Mouse (Mus musculus) Muller cell, postnatal 12 days (primary cell): ENCODE results near the gene Dusp10.

Experiments
- DNase-seq: peaks from one replicate; pipeline ENCODE4 v3.0.0-alpha.2; 2015; ENCODE audit errors: inconsistent ontology term

Gene Dusp10

DNA sequence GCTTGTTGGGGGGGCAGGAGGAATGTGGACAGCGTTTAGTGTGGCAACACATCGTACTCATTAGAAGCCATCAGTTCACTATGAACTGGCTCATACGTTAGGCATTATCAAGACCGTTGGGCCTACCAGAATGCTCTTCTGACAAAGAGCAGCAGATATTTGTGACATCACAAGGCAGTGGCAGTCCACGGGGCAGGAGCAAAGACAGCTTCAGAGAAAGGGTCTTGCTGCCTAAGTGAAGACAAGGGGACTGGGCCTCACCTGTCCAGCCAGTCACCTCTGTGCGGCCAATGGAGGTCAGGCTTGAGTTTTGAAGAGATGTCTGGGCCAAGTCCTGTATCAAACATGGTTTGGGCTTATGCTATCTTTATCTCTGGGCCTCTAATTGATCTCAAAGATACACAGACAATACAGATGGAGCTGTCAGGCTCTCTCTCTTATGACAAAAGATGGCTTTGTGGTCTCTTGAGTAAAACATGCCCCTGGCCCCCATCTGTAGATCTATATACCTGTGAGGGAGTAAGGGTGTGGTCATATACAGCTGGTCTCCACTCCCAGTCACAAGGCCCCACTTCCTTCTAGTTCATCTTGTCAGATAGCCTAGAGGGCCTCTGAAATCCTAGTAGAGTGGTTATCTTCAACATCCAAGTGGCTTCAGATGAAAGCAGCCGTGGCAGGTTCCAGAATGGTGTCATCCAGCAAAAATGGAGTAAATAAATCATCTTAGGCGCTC, 17.1 kb downstream of the Dusp10 start:
- DNase-seq = no peak

DNA sequence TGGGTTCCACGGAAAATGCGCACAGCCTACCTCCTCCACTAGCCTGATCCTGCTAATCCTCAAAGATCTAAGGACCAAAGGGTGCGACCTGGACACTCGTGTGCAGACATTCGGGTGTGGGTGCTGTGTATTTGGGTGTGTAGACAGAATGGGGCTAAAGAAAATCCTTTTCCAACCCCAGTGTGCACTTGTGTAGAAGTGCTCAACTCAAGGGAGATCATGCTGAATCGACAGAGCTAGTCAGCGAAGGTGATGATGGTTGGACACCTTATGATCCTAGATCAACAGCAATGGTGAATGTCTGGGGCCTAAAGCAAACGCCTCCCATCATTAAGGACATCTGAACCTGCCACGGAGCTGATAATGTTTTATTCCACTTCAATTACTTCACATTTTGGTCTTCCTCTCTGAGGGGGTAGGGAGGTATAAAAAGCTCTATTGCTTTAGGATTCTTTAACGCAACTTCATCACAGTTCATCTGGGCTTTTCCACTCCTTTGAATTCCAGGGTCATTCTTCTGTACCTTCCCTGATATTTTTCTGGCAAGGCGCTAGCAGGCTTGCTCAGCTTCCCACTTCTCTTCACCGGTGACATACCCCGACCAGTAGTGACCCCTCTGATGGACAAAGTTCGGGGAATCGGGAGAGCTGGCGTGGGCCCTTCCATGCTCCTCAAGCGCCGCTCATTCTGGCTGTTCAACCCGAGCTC, 19.7 kb downstream of the Dusp10 start:
- DNase-seq = no peak

DNA sequence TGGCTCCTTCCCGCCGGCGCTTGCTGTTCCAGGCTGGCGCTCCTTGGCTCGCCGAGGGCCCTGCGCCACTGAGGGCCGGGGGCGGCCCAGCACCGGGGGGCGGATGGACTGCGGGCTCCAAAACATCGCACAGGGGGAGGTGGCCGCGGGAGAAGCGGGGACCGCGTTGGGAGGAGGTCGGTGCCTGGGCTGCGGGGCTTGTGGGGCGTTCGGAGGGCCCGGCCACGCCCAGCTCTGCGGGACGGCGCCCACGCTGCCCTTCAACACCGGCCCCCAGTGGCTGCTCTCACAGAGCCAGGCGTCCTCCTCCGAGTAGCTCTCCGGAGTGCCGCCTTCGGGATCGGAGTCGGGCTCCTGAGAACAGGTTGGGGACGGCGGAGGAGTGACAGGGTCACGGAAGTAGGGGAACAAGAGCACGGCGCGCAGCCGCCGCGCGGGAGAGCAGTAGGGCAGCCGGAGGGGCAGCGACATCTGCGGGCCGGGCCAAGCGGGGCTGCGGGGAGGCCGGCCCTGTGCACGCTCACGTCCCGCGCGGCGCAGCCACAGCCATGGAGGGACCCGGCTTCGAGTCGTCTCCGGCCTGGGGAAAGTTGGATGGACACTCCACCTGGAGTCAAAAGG, 20.4 kb downstream of the Dusp10 start:
- DNase-seq = no peak

DNA sequence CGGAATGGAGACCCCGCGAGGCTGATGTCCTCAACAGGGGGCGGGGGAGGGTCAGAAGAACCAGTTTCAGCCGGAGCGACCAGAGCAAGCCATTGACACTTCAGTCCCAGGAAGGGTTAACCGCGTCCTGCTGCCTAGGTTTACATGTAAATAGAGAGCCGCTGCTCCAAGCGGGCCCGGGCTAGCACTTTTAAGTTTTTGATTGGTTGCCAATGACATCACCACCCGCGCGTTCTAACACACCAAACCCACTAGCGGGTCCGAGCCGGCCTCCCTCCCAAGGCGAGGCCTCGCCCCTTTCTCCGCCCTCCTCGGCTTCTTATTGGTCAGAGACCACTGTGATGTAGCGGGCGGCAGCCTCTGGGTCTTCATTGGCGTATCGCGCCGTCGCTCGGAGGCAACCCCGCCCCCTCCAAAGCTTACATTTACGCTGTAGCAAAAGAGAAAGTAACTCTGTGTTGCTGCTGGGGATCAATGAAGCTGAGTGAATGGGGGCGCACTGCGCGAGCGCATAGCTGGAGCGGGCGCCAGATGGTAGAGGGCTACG, 21.0 kb downstream of the Dusp10 start, which contains the start of gene 1700056E22Rik:
Gene 1700056E22Rik (minus strand): TSS at position 291 of the 547 bp plus-strand sequence.
- peak; percentile 100 for DNase-seq

DNA sequence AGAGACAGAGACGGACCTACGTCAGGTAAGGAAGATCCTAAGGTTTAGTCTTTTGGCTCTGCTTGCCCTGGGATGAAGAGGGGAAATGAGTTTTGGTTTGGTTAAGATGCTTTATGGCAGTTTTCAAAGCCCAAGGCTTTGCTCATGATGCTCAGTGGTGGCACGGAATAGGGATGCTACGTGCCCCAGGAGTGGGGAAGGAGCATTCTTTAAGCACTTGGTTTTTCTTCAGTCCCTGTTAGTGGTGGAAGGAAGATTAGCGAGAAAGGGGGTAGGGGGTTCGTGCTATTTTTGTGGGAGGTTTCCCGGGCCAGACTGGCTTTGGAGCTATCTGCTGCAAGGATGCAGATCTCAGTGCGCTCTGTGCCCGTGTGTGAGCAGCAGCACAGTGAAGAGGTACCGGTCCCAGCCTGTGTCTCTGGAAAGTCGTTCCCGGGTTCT, 21.7 kb downstream of the Dusp10 start:
- peak; percentile 67 for DNase-seq

DNA sequence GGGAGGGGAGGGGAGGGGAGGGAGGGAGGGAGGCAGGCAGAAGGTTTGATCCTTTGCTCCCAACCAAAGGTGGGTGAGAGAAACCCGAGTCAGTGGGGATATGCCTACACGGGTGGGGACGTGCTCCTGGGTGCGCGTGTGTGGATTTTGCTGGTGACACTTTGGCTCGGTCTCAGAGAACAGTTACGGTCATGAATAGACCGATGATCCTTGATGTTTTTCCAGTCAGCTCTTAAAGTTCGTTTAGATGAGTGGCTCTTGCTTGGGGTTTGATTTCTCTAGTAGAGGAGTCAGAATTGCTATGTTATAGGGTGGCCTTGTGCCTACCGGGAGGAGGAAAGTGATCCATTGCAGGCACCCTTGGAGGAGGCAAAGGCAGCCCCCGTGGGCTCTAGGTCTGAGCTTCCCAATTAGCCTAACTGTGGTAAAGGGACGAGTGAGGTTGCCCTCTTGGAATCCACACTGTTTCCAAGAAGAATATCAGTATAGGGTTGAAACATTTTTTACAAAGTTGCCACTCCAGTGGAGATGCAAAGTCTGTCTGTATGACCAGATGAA, 22.3 kb downstream of the Dusp10 start:
- peak; percentile 36 for DNase-seq

DNA sequence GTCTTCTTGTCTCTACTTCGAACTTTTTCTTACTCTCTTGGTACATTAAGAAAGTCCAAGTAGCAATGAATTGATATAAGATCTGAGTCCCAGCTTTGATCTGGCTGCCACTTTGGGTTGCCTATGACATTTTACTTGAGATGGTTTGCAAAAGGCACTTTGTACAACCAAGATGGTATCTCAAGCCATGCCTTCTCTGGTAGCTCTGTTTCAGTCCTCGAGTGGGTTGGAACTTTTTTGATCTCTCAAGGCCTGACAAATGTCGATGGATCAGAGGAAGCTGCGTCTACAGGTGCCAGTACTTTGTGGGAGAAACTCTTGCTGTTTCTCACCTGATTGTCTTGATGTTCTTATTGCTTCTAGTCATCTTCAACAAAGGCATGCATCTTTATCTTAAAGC, 24.7 kb downstream of the Dusp10 start:
- no peak for DNase-seq

DNA sequence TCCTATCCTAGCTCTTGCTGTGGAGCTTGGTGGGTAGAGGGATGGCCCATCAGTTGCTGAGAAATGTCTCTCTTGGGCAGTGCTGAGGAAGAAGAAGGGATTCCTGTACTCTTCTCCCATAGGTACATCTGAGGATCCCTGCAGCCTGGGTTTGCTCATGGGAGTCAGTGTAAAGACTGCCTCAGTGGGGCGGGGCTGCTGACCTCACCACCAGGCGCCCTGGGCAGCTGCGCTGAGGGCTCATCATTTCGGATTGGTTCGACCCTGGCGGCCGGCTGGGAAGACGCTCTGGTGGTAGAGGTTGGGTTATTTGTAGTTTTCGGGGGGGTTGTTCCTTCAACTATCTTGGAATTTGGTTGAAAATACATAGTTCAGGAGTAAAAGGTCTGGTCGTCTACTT, 26.2 kb downstream of the Dusp10 start:
- no peak for DNase-seq

DNA sequence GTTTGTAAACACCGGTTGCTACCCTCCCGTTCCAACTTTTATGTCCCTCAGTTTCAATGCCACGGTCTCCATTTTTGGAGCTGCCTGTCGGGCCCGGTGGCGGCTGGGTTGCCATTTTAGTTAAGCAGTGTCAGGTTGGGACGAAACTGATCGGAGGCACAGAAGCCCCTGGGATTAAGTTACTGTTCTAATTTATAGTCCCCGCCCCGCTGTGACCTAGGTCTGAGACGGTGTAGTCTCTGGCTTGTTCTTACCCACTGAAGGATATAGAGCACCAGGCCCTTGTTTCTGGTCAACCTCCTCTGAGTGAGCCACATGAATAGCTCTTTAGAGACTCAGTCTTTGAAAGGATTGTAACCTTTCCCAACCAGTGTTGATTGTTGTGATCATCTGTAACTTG, 27.1 kb downstream of the Dusp10 start:
- DNase-seq = no peak

DNA sequence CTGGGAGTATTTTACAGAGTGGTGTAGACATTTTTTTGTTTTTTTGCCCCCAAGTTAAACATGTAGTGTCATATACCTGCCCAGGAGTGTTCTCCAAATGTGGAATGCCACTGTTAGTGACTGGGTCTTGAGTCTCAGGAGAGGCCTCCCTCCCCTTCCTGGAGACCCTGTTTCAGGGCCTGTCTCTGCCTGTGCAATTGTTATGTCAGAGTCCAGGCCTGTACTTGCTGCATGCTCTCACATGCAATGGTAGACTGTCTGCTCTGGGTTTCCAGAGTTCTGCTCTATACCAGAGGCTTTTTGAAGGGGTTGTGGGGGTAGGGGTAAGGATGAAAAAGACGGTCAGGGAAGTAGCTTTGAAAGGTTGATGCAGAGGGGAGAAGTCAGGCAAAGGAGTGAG, 27.8 kb downstream of the Dusp10 start:
- no peak for DNase-seq

DNA sequence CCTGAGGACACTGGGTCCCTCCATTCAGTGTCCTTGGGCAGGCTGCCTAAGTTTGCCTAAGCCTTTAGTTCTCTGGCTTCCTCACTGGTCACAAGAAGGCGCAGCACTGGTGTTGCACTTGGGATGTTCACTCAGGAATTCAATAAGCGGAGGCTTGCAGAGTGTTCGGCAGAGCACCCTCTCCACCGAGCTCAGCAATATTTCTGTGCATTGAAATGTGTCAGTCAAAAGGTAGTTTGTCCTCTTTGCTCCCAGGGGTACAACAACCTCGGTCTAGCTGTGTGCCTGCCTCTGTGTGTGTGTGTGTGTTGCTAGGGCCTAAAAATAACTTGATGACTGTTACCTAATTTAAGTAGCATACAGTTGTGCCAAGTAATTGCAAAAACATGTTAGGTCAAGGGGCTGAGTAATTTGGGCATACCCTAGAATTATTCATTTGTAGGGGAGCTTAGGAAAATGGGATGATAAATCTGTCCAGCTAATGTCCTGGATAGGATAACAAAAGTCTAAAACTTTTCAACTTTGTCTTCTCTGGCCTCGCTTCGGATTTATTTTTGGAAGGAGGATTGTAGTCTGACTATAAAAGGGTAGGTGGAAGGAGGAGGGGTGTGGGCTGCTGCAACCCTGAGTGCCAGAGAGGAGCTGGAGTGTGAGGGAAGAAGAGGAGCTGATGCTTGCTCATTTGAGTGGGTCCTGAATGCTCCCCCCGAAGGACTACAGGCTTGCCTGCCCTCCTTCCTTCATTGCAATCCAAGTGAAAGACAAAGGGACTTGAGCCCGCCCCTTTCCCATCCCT, 28.9 kb downstream of the Dusp10 start:
- DNase-seq = peak; percentile 65

DNA sequence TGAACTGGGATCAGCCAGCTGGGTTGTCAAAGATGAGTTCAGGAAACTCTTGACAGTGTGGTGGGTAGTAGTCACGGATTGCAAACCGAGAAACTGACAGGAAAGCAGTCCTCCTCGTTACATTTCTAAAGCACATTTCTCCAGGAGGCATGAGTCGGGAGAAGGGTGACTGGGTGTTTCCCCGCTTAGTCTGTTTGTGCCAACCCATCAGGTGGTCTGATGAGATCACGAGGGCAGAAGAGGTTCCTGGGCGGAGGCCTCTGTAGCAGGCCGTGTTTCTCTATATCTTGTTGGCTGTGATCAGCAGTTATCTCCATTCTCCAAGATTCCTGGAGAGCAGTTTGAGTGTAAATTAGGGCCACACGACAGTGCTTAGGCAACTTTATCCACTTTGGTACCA, 29.6 kb downstream of the Dusp10 start:
- DNase-seq = peak; percentile 27

DNA sequence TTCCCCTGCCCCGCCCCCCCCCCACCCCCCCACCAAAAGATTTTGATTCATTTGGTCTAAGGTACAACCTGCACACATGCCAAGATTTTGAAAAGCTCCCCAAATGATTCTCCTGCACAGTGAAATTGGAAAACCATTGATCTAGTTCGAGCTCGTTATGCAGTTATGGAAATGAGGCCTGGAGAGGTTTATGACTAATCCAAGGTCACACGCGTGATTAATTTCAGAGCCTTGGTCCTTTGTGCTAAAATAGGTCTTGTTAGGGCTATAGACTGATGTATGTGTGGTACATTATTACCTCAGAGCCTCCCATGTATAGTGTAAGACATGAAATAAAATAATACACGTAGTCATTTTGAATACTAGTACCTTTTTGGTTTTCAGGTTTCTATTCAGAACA, 30.3 kb downstream of the Dusp10 start:
- peak; percentile 53 for DNase-seq

DNA sequence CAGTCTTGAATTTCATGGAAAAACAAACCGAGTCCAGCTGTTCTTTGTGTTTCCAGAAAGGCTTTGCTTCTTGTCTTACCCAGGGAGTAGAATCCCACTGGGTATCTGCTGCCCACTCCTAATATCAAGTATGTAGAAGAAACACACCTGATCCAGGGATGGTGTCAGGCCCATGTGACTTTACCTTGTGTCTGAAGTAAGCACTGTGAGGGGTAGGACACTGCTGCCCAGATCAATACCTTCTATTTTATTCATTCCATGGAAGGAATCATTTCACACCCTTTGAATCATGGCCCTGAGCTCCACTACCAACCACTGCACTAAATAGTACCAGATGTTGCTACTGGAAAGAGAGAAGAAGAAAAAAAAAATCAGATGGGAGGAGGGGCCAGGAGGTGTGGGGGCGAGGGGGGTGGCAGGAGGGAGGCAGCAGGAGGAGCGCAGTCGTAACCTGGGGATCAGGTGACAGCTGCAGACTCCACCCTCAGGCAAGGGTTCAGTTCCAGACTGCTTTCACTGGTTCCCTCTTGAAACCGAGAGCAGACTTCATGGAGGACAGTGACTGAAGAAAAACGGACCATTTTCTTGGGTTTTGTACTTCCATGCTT, 33.1 kb downstream of the Dusp10 start:
- DNase-seq = no peak

DNA sequence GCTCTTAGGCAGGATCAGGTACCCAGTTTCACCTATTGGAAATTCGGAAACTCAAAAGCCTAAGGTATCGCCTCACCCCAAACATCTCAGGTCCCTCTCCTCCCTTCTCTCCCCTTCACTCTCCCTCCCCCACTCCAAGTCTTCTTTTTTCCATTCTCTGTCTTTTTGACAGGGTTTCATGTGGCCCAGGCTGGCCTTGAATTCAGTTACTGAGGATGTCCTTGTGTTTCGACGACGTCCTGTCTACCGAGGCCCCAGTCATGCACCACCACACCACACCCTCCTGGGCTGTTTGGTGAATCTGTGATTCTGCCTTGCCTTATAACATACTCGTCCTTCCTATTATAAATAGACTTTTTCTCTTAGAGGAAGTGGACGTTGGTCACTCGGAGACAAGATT, 34.7 kb downstream of the Dusp10 start:
- no peak for DNase-seq

DNA sequence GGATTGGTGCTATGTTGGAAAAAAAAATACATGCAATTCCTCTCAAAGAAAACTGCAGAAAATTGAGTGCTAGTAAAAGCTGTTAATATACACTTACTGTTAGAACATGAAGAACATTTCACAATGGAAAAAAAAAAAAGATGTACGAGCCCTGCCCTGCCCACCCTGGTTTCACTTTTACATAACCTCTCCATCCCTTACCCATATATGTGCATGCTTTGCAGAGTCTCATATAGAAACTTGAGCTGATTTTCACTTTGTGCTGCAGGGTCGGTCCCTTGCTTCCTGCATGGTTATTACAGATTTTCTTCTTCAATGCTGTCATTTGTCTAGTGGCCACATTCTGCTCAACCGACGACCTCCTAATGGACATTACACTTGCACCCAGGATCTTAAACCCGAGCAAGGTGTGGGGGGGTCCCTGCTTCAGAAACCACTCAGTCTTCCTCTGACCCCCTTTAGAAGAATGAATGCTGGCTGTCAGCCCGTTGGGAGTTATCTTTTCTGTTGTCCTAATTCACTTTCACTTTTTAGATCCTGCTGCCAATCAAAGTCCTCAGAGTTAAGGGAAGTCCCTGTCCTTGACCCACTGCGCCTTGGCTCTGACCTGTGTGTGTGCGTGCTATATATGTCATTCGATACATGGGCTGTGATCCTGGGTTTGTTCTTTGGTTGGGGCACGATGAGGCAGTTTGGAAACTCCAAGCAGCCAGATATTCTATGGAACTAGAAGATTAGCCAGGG, 35.7 kb downstream of the Dusp10 start:
- DNase-seq = no peak

DNA sequence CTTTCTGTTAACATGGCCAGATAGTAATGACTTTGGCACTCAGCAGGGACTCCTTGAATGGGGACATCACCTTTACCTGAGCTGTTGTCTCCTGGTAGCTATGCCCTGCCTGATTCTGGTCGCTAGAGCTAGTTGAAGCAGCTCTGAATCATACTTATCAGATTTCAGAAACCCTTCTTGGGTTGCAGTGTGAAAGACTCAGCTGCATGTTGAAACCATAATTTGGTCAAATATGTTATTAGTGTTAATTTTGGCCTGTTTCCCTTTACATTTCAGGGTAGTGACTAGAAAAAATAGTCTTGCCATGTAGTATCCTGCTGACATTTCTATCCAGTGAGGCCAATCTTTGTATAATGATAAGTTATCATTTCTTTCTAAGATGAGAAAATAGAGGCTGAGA, 38.2 kb downstream of the Dusp10 start:
- no peak for DNase-seq

DNA sequence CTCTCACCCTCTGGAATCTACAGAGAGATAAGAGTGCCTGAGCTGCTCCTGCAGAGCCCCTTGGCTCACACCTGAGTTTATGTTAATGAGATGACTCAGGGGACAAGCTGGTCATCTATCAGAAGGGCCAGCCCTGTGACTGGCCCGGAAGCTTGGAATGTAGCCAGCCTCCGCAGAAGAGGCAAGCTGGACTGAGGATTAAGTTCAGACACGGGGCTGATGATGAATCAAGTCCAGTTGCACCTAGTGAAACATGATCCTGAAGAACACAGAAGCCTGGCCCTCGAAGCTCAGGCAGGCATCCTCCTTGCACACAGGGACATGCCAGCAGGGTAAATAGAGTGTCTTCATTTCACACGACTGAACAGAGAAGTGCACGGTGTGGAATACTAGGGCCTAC, 38.7 kb downstream of the Dusp10 start:
- DNase-seq = peak; percentile 75

DNA sequence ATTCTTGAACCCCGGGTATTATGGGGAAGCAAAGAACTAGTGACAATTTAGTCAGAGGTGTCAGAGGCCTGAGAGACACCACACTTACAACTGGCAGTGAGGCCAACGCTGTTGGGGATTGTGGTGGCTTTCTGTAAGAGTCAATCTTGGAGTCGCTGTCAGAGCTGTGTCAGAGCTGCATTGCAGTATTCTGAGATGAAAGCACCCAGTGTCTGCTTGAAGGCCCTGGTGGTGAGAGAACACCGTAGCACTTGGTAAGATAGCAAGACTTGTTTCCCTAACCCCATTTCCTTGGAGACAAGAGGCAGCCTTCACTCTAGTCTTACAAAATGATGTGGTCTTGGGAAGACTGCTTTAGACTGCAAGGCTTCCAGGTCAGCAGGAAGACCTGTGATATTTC, 39.2 kb downstream of the Dusp10 start:
- no peak for DNase-seq

DNA sequence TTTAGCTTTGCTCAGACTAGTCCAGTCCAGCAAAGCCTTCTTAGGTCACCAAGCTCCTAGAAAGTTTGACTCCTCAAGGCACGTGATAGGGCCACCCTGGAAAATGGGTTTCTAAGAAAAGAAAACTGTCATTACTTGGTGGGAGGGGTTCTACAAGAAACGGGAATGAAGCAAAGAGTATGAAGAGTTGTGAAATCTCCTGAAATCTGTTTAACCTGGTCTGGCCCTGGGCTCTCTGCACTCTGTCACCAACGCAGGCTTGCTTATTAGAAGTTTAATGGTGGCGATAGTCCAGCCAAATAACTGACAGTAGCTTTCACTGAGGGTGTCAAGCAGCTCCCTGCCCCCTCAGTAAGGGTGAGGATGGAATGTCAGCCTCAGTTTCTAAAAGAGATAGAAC, 40.0 kb downstream of the Dusp10 start:
- no peak for DNase-seq
